In the genomic region with DNA sequence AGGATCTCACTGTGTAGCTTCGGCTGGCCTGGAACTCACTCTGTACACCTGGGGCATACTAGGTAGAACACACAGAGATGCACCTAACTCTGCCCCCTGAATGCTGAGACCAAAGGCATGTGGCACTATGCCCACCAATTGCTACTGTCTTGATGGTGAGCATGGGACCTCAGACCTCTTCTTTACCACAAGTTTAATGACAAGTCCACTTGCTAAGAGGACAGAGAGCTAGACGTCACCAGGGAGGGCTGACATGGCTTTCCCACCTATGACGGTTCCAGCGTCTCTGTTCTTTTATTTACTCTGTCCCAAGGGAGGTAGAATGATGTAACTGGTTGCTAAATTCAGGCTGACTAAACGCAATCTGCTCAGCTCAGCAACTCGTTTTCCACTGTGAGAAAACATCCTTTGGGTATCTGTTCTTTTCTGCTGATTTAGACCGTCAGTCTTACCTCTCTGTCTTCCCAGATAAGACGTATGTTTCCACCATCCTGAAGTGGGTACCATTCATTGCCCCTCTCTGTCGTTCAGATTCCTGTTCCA, we compare ENCODE assay signal across 21 mouse cellular contexts.
DNase-seq lines count a peak whose midpoint lies in the region; ATAC-seq and TF ChIP-seq lines count a peak whose summit lies in the region.
"Had no signal": no experiment of that assay in that cellular context is flagged by ENCODE, and none has a peak within 500 bp of the region (broad histone marks: within the 10 kb centered on the region; RNA-seq: fewer than 3 reads in every experiment).

No protein-coding gene starts in this region.

- no peaks in the 10 kb centered on the region for H3K27me3 ChIP-seq in forebrain, embryonic 13.5 days
- H3K27me3 ChIP-seq: embryonic facial prominence, embryonic 13.5 days; forebrain, embryonic 12.5 days; heart, embryonic 13.5 days; intestine, embryonic 15.5 days had no signal

- no peaks in the 10 kb centered on the region for H3K9me3 ChIP-seq in forebrain, embryonic 13.5 days (replicated peaks)
- H3K9me3 ChIP-seq: embryonic facial prominence, embryonic 13.5 days; forebrain, embryonic 12.5 days; heart, embryonic 13.5 days; intestine, embryonic 15.5 days had no signal

- H3K36me3 ChIP-seq in forebrain, embryonic 13.5 days (ENCODE audit: poor library complexity, severe bottlenecking) = no peaks in the 10 kb centered on the region
- H3K36me3 ChIP-seq: embryonic facial prominence, embryonic 13.5 days; forebrain, embryonic 12.5 days; heart, embryonic 13.5 days; intestine, embryonic 15.5 days had no signal

- peak overlapping the region; percentile 59; the same call in 1 of the 2 replicates for H3K27ac ChIP-seq in gastrocnemius, adult 2 months
- H3K27ac ChIP-seq in layer of hippocampus, adult 2 months = peak overlapping the region; percentile 73
- 0 out of 2 replicates have a peak overlapping the region, but pooled peaks have one; percentile 12 for H3K27ac ChIP-seq in olfactory bulb, adult 2 months (ENCODE audit: insufficient read depth, low read depth, low read length)
- no peak overlapping the region for H3K27ac ChIP-seq in forebrain, embryonic 13.5 days
- H3K27ac ChIP-seq: embryonic facial prominence, embryonic 13.5 days; forebrain, embryonic 12.5 days; heart, adult 2 months; heart, embryonic 13.5 days; hindbrain, embryonic 14.5 days; intestine, embryonic 15.5 days had no signal

- DNase-seq in gastrocnemius, adult 2 months = no peak
- no peak for DNase-seq in gastrocnemius, adult 8-10 months (ENCODE audit: low spot score in 2 of 2)
- peak in 1 of 2 experiments; percentile 34 for DNase-seq in layer of hippocampus, adult 2 months (ENCODE audit: low spot score in 2 of 2)
- DNase-seq in layer of hippocampus, adult 9-11 months = no peak
- peak; percentile 46 for DNase-seq in adipocyte (ENCODE audit: low spot score)
- DNase-seq in left cerebral cortex, postnatal 4 days = no peak
- DNase-seq: adrenal gland, adult 8-10 months; cerebellum, adult 11-12 months; cerebellum, adult 9-11 months; cerebellum, postnatal 36 days; forebrain, postnatal 0 days; gastrocnemius, postnatal 25 days; kidney, adult 2 months had no signal

- intact Hi-C loops in gastrocnemius, adult 2 months (cut with DNase I) = no loop called here
- intact Hi-C loops in left cerebral cortex, postnatal 4 days (cut with DNase I) = no loop called here

- TF ChIP-seq CTCF in gastrocnemius, adult 2 months (IDR thresholded peaks at IDR 0.05) = no peak
- TF ChIP-seq CTCF in layer of hippocampus, adult 2 months (conservative IDR thresholded peaks at IDR 0.05) = no peak
- no peak for TF ChIP-seq CTCF in olfactory bulb, adult 2 months (IDR thresholded peaks at IDR 0.05; ENCODE audit: insufficient read depth, low read depth, low read length)

- 51% methylated on average over 9 of the region's 9 CpGs for WGBS in olfactory bulb, adult 2 months
- 79% methylated on average over 9 of the region's 9 CpGs for WGBS in forebrain, embryonic 13.5 days

- no peak for ATAC-seq in forebrain, embryonic 13.5 days
- ATAC-seq: forebrain, postnatal 0 days; intestine, embryonic 15.5 days had no signal

- no peak overlapping the region for H3K4me2 ChIP-seq in forebrain, embryonic 13.5 days
- H3K4me2 ChIP-seq: embryonic facial prominence, embryonic 13.5 days; forebrain, embryonic 12.5 days; heart, embryonic 13.5 days; hindbrain, embryonic 14.5 days; intestine, embryonic 15.5 days had no signal

- H3K4me3 ChIP-seq in gastrocnemius, adult 2 months = no peak overlapping the region
- H3K4me3 ChIP-seq in layer of hippocampus, adult 2 months = no peak overlapping the region
- H3K4me3 ChIP-seq in olfactory bulb, adult 2 months (ENCODE audit: insufficient read depth, low read depth, low read length) = no peak overlapping the region
- H3K4me3 ChIP-seq in forebrain, embryonic 13.5 days = no peak overlapping the region
- H3K4me3 ChIP-seq: embryonic facial prominence, embryonic 13.5 days; forebrain, embryonic 12.5 days; heart, adult 2 months; heart, embryonic 13.5 days; intestine, embryonic 15.5 days had no signal

- no peak for TF ChIP-seq POLR2A in olfactory bulb, adult 2 months (IDR thresholded peaks at IDR 0.05; ENCODE audit: insufficient read depth, low read depth, low read length)

- H3K4me1 ChIP-seq in olfactory bulb, adult 2 months (ENCODE audit: control insufficient read depth, insufficient read depth, low read length) = peaks cover 27% of the 10 kb centered on the region
- no peaks in the 10 kb centered on the region for H3K4me1 ChIP-seq in forebrain, embryonic 13.5 days
- H3K4me1 ChIP-seq: embryonic facial prominence, embryonic 13.5 days; forebrain, embryonic 12.5 days had no signal

- no peak overlapping the region for H3K9ac ChIP-seq in forebrain, embryonic 13.5 days
- H3K9ac ChIP-seq: embryonic facial prominence, embryonic 13.5 days; forebrain, embryonic 12.5 days; forebrain, postnatal 0 days; heart, embryonic 13.5 days; hindbrain, embryonic 14.5 days; intestine, embryonic 15.5 days had no signal
